Mouse (Mus musculus) bone marrow, adult 2 months (tissue): ENCODE results near the gene Rap2c. TPM values are rescaled to one million over a fixed set of nuclear protein-coding genes. Genes with fewer than 3 reads are reported as not detected.

ENCODE experiments used
- H3K27ac ChIP-seq: fragments of 200-500 bp; 2 replicates; pipeline ENCODE4 v1.5.1; 2012; ENCODE audit warnings: low read depth, mild to moderate bottlenecking, control low read depth, inconsistent platforms, low read length; ENCODE audit not compliant: control insufficient read depth, poor library complexity, insufficient read depth
- H3K4me1 ChIP-seq: fragments of 200-500 bp; 2 replicates; pipeline ENCODE4 v1.6.1; 2011; ENCODE audit warnings: low read length; ENCODE audit not compliant: control insufficient read depth, insufficient read depth
- H3K4me3 ChIP-seq: fragments of 200-500 bp; replicated peaks from 2 replicates; pipeline ENCODE3; 2011; ENCODE audit warnings: mild to moderate bottlenecking, low read depth, low read length, control low read depth; ENCODE audit not compliant: control insufficient read depth
- CTCF ChIP-seq: fragments of 200-500 bp; IDR thresholded peaks from 2 replicates; pipeline ENCODE4 v1.5.1; 2011; ENCODE audit warnings: low read length, control low read depth; ENCODE audit not compliant: control insufficient read depth, insufficient read depth
- POLR2A ChIP-seq: fragments of 200-500 bp; IDR thresholded peaks from 2 replicates; pipeline ENCODE4 v1.6.1; 2011; ENCODE audit warnings: low read depth, mild to moderate bottlenecking, control low read depth, low read length, borderline replicate concordance; ENCODE audit not compliant: control insufficient read depth
- WGBS: fragments of 180-500 bp; shearing (Covaris S2); methylation state at CpG from one replicate; pipeline ENCODE4 v1.1.7; 2018; 5-methylcytosine and 5-hydroxymethylcytosine counted together
- polyA plus RNA-seq: library from polyadenylated mRNA; stranded (reverse); fragments of >200 nt; gene quantifications from 2 replicates; pipeline ENCODE4 v1.2.4, GENCODE M21; 2011; ENCODE audit warnings: low replicate concordance; ENCODE audit not compliant: missing spikeins, insufficient read depth, insufficient read length

Gene Rap2c
- polyA plus RNA-seq, 1 experiment: 10.0 TPM

DNA sequence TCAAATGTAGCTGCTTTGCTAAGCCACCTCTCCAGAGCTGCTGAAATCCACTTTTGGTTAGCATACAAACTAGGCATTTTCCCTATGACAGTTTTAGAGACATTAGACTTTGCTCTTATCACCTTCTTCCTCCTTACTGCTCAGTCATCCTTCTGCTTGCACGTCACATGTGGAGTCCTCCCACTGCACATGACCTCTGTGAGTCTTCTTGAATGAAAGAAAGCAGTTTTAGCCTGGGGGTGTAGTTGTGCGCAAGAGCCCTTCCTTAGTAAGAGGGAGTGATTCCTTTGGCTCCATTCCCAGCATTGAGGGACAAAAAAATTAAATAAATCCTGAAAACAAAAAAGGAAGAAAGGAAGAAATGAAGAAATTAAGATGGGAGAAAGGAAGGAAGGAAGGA lies 22.5 kb downstream of the Rap2c start:
- H3K4me1 ChIP-seq: peaks cover 1% of the 10 kb centered on the region; the same call in 1 of the 2 replicates
- 80% methylated on average over 2 of the region's 2 CpGs for WGBS
- H3K4me3 ChIP-seq: no peak overlapping the region
- TF ChIP-seq POLR2A (no peak), CTCF (no peak)
- H3K27ac ChIP-seq: no peak overlapping the region

DNA sequence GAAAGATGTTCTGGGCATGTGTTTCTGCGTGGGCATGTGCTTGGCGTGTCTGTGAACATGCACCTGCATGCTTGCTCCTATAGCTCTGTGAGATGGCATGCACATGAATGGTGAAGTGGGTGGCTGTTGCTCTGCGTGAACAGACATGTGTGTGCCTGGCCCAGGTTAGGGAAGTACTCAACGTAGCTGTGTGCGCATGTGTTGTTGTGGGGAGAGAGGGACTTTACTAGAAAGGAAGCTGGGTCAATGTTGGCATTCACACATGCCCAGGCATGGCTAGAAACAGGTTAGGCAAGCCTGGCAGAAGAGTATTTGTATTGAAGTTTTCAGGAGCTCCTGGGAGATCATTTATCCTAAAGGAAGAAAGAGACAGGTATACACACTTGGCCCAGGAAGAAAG lies 26.5 kb downstream of the Rap2c start:
- 65% methylated on average over 5 of the region's 5 CpGs for WGBS
- no peak overlapping the region for H3K4me3 ChIP-seq
- no peak overlapping the region for H3K27ac ChIP-seq
- H3K4me1 ChIP-seq: peaks cover 1% of the 10 kb centered on the region; the same call in 1 of the 2 replicates
- no peak for TF ChIP-seq CTCF

DNA sequence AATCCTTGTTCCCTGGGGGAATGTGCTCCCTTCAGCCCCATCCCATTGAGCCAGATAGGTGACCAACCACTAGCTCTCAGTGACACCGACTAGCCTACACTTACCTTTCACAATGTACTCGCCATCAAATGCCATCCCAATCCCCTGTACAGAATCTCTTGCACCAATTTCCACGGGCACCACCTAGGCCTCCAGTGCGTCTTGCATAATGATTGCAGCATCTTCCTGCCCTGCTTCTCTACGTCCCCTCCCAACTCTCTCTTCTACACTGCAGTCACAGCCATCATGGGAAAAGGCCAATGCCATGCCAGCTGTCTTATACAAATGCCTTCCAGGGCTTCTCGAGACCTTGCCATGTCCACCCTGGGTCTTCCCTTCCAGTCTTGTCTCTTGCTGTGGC lies 27.9 kb downstream of the Rap2c start:
- TF ChIP-seq POLR2A (no peak), CTCF (no peak)
- Histone ChIP-seq H3K27ac (no peak overlapping the region), H3K4me1 (peaks cover 1% of the 10 kb centered on the region; the same call in 1 of the 2 replicates), H3K4me3 (no peak overlapping the region)
- 48% methylated on average over 6 of the region's 6 CpGs for WGBS

DNA sequence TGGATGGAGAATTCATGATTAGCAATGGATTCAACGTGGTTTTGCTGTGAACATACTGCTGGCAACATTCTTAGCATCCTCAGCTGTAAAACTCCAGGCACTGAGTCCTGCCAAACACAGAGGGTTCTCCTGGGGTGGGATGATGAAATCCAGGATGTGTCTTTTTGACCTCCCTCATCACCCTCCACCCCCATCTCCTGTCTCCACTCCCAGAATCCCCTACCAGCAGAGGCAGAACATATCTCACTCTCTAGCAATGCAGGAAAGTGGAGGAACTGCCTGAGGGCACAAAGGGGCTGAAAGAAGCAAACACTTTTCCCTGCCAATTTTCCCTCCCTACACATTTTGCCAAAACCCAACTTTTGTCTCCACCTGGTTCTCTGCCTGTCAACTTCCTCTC lies 29.2 kb downstream of the Rap2c start:
- 56% methylated on average over 1 of the region's 1 CpGs for WGBS
- TF ChIP-seq POLR2A (no peak), CTCF (no peak)
- Histone ChIP-seq H3K4me1 (peaks cover 1% of the 10 kb centered on the region; the same call in 1 of the 2 replicates), H3K27ac (no peak overlapping the region), H3K4me3 (no peak overlapping the region)

DNA sequence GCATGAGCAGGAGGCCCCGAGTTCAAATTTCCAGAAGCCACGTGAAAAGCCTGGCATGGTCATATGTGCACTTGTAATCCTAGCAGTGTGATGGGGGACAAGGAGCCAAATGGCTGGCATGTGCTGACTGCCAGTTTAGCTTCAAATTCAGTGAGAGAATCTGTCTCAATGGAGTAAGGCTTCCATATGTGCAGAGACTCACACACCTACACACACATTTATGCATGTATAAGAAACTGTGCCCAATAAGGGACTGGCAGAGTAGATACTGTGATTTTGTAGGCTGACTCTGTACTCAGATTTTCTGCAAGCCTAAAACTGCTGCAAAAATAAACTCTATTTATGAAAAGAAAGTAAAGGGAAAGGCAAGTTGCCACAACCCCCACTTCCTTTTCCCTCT lies 39.4 kb downstream of the Rap2c start:
- TF ChIP-seq CTCF: no peak
- no peak for TF ChIP-seq POLR2A
- Histone ChIP-seq H3K4me3 (no peak overlapping the region), H3K4me1 (no peaks in the 10 kb centered on the region), H3K27ac (no peak overlapping the region)
- WGBS: 78% methylated on average over 2 of the region's 2 CpGs

DNA sequence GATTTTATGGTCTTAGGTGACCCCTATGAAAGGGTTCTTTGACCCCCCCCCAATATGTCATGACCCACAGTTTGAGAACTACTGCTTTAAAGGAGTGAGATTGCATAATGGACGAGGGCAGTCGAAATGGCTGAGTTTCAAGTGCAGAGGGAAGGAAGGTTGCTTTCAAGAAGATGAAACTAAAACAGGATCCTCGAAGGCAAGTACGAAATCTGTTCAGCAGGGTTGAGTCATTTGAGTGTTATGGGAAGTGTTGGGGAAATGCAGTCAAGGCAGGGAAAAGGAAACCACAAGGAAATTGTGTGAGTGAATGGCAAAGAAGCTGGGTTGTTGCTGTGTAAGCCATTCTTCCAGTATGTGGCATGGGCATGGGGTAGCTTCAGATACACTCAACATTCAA lies 45.7 kb downstream of the Rap2c start:
- Histone ChIP-seq H3K4me1 (no peaks in the 10 kb centered on the region; the same call in 1 of the 2 replicates), H3K27ac (no peak overlapping the region), H3K4me3 (no peak overlapping the region)
- WGBS: 31% methylated on average over 4 of the region's 4 CpGs
- no peak for TF ChIP-seq CTCF
- no peak for TF ChIP-seq POLR2A

DNA sequence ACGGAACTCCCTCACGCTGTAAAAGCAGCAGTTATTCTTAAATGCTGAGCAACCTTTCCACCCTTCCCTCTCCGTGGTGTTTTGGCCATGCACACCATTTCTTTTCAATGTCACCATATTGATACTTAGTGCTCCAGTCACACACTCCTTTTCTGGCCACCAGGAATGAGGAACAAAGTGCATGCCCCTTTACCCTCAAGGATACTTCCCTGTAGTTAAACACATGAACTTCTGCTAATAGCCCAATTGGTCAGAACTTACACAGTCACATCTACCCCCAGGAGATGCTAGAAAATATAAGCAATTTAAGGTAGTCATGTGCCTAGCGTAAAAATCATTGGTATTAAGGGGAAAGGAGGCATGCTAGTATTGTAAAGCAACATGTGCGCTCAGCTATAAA lies 47.9 kb downstream of the Rap2c start:
- no peak overlapping the region for H3K4me3 ChIP-seq
- 78% methylated on average over 5 of the region's 5 CpGs for WGBS
- H3K27ac ChIP-seq: no peak overlapping the region
- no peaks in the 10 kb centered on the region; the same call in 1 of the 2 replicates for H3K4me1 ChIP-seq
- TF ChIP-seq POLR2A: no peak
- no peak for TF ChIP-seq CTCF

DNA sequence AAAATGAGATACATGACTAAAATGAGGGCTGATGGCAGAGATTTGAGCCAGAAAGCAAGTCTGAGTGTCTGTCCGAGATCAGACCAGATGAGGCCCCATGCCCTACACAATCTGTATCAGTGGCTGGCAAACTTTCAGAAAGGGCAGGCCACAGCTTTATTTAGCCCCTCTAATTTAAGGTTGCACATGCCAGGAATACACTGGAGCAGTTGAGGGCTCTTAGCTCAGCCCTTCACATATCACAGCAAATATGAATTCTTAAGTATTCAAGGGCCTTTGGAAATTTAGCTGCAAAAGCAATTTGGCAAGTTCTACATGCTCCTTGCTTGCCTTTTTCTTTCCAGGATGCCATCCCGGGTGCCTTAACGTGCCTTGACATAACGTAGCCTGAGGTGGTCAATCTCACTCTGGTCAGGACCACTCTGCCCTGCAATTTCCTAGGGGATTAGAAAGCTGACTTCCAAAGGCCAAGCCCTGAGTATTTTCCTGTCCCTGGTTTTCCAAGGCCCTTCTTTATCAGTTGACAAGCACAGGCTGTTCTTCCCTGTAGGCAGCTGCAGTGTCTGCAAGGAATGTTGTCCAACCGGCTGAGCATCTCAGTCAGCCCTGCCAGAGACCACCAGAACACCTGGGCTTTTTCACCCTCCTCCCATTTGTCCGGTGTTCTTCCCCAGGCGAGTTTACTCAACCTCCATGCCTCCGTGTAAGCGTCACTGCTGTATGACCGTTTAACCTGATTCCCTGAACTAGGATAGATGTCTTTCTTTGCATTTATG lies 49.5 kb downstream of the Rap2c start:
- TF ChIP-seq CTCF (no peak), POLR2A (no peak)
- Histone ChIP-seq H3K4me3 (no peak overlapping the region), H3K27ac (no peak overlapping the region), H3K4me1 (no peaks in the 10 kb centered on the region; the same call in 1 of the 2 replicates)
- WGBS: 83% methylated on average over 10 of the region's 10 CpGs

DNA sequence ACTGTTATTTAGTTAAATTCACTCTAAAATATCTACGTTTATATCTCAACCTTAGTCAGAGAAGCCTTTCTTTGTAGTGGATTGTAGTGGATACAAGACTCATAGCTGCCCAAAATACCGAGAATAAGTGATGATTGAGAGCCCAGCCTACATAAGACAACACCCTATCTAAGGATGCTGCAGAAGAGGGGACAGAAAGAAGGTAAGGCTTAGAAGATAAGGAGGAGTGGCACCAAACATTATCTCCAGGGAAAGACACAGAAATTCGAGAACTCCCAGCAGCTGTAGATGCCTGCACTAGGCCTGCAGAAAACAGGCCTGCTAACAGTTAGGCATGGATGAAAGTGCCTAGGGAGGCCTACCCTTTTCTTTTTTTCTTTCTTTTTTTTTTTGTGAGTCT lies 52.7 kb downstream of the Rap2c start:
- Histone ChIP-seq H3K4me1 (no peaks in the 10 kb centered on the region; the same call in 1 of the 2 replicates), H3K4me3 (no peak overlapping the region), H3K27ac (no peak overlapping the region)
- WGBS: 61% methylated on average over 3 of the region's 3 CpGs
- TF ChIP-seq POLR2A (no peak), CTCF (no peak)
